Mouse (Mus musculus) ES-E14 (cell line): ENCODE results near the gene Prkar1a. TPM values are rescaled to one million over a fixed set of nuclear protein-coding genes. Genes with fewer than 3 reads are reported as not detected.

ENCODE experiments used
- DNase-seq: peaks from one replicate; pipeline ENCODE4 v3.0.0-alpha.2; 2013; ENCODE audit warnings: low read depth, low spot score
- H3K27ac ChIP-seq: 2 replicates; pipeline ENCODE4 v1.5.1; 2012; ENCODE audit warnings: low read depth, mild to moderate bottlenecking, low read length, moderate library complexity, mixed read lengths; ENCODE audit not compliant: poor library complexity, insufficient read depth, severe bottlenecking
- H3K36me3 ChIP-seq: 2 replicates; pipeline ENCODE4 v1.6.1; 2012; ENCODE audit warnings: mild to moderate bottlenecking, low read length, moderate library complexity, mixed read lengths; ENCODE audit not compliant: control insufficient read depth, poor library complexity, insufficient read depth, severe bottlenecking
- H3K4me1 ChIP-seq, 2 experiments: fragments of 150-350 bp in 1 of 2; sonication (generic) in 1 of 2; 2 replicates each; pipeline ENCODE4 v1.6.1; 2012; ENCODE audit warnings: low read length in 2 of 2, mild to moderate bottlenecking in 1 of 2, mixed read lengths in 1 of 2; ENCODE audit not compliant: control insufficient read depth in 2 of 2, insufficient read depth in 2 of 2, poor library complexity in 1 of 2
- H3K4me3 ChIP-seq, 2 experiments: fragments of 150-350 bp in 1 of 2; sonication (generic) in 1 of 2; 2 replicates each; pipeline ENCODE4 v1.5.1; 2012; ENCODE audit warnings: low read length in 2 of 2, low read depth in 1 of 2, mild to moderate bottlenecking in 1 of 2, mixed read lengths in 1 of 2; ENCODE audit not compliant: insufficient read depth in 1 of 2, poor library complexity in 1 of 2, severe bottlenecking in 1 of 2
- H3K9ac ChIP-seq: 2 replicates; pipeline ENCODE4 v1.6.1; 2012; ENCODE audit warnings: low read depth, mild to moderate bottlenecking, low read length, mixed read lengths; ENCODE audit not compliant: poor library complexity, insufficient read depth, severe bottlenecking
- H3K9me3 ChIP-seq: fragments of 150-350 bp; sonication (generic); 2 replicates; pipeline ENCODE4 v1.6.1; 2012; ENCODE audit warnings: low read depth, mild to moderate bottlenecking, low read length; ENCODE audit not compliant: control insufficient read depth, insufficient read depth
- CHD2 ChIP-seq: IDR thresholded peaks from 2 replicates; pipeline ENCODE4 v1.6.1; 2014; ENCODE audit warnings: mild to moderate bottlenecking, low read depth, low read length, inconsistent platforms
- HCFC1 ChIP-seq: IDR thresholded peaks from 2 replicates; pipeline ENCODE4 v1.6.1; 2012; ENCODE audit warnings: low read length, inconsistent platforms, borderline replicate concordance; ENCODE audit not compliant: insufficient read depth
- MAFK ChIP-seq: IDR thresholded peaks from 2 replicates; pipeline ENCODE4 v1.6.1; 2014; ENCODE audit warnings: mild to moderate bottlenecking, low read depth, low read length, inconsistent platforms; ENCODE audit not compliant: insufficient read depth
- ZC3H11A ChIP-seq: IDR thresholded peaks from 2 replicates; pipeline ENCODE4 v1.6.1; 2012; ENCODE audit warnings: low read depth, mild to moderate bottlenecking, inconsistent platforms, low read length, borderline replicate concordance
- ZNF384 ChIP-seq: IDR thresholded peaks from 2 replicates; pipeline ENCODE4 v1.6.1; 2012; ENCODE audit warnings: low read depth, low read length, inconsistent platforms
- in situ Hi-C, 2 experiments: fragments of 600-800 bp; cut with MboI; formaldehyde crosslinking; loops; one replicate each; pipeline ENCODE4 v1.15.1; 2025; ENCODE audit warnings: low sequenced_read_pairs in 2 of 2, inconsistent platforms in 1 of 2; ENCODE audit not compliant: unreplicated experiment in 2 of 2
- total RNA-seq: library from RNA; depleted of rRNA; stranded (reverse); fragments of 300-350 nt; gene quantifications from 2 replicates; pipeline ENCODE4 v1.2.3, GENCODE M21; 2012

Gene Prkar1a
- total RNA-seq, 1 experiment: 46.0 TPM

- in situ Hi-C loops: no loop called here
- H3K27ac ChIP-seq: no peak overlapping the region
- no peak overlapping the region for H3K9ac ChIP-seq
- peaks cover 2 to 4% of the 10 kb centered on the region in 2 experiments; a peak in 2 of 4 replicates for H3K4me1 ChIP-seq
- no peak for DNase-seq
- no peaks in the 10 kb centered on the region for H3K36me3 ChIP-seq
- H3K9me3 ChIP-seq: no peaks in the 10 kb centered on the region
- no peak overlapping the region for H3K4me3 ChIP-seq
- TF ChIP-seq MAFK (no peak), CHD2 (no peak), ZC3H11A (no peak), ZNF384 (no peak), HCFC1 (no peak)
Measured at GRCm38 (mm10) chr11:109675771-109676170, 26.6 kb downstream of the Prkar1a start.

GRCm38 (mm10) chr11:109676621-109677373 lies 27.6 kb downstream of the Prkar1a start:
- no peak for DNase-seq
- Histone ChIP-seq H3K9ac (no peak overlapping the region), H3K9me3 (no peaks in the 10 kb centered on the region), H3K4me1 (0 out of 4 replicates have a peak, but pooled peaks cover 0 to 2% of the 10 kb centered on the region in 2 experiments), H3K27ac (no peak overlapping the region), H3K36me3 (no peaks in the 10 kb centered on the region), H3K4me3 (no peak overlapping the region)
- in situ Hi-C loops: no loop called here
- TF ChIP-seq CHD2: no peak
- TF ChIP-seq ZNF384: no peak
- TF ChIP-seq ZC3H11A: no peak
- TF ChIP-seq MAFK: no peak
- TF ChIP-seq HCFC1: no peak

- Histone ChIP-seq H3K36me3 (no peaks in the 10 kb centered on the region), H3K27ac (no peak overlapping the region), H3K4me3 (no peak overlapping the region), H3K9me3 (no peaks in the 10 kb centered on the region), H3K9ac (no peak overlapping the region), H3K4me1 (0 out of 4 replicates have a peak, but pooled peaks cover 0 to 2% of the 10 kb centered on the region in 2 experiments)
- TF ChIP-seq CHD2: no peak
- TF ChIP-seq ZNF384: no peak
- TF ChIP-seq ZC3H11A: no peak
- no peak for TF ChIP-seq MAFK
- no peak for TF ChIP-seq HCFC1
- in situ Hi-C loops: no loop called here
- DNase-seq: no peak
Measured at GRCm38 (mm10) chr11:109678291-109678690, 29.1 kb downstream of the Prkar1a start.

GRCm38 (mm10) chr11:109680934-109681333 lies 31.7 kb downstream of the Prkar1a start:
- in situ Hi-C loops: no loop called here
- Histone ChIP-seq H3K4me1 (0 out of 4 replicates have a peak, but pooled peaks cover 0 to 2% of the 10 kb centered on the region in 2 experiments), H3K4me3 (no peak overlapping the region), H3K9ac (no peak overlapping the region), H3K27ac (no peak overlapping the region), H3K36me3 (no peaks in the 10 kb centered on the region), H3K9me3 (no peaks in the 10 kb centered on the region)
- TF ChIP-seq MAFK (no peak), ZNF384 (no peak), CHD2 (no peak), ZC3H11A (no peak), HCFC1 (no peak)
- no peak for DNase-seq

GRCm38 (mm10) chr11:109681556-109681955 lies 32.4 kb downstream of the Prkar1a start:
- Histone ChIP-seq H3K27ac (no peak overlapping the region), H3K4me3 (no peak overlapping the region), H3K36me3 (no peaks in the 10 kb centered on the region), H3K9ac (no peak overlapping the region), H3K4me1 (0 out of 4 replicates have a peak, but pooled peaks cover 0 to 2% of the 10 kb centered on the region in 2 experiments), H3K9me3 (no peaks in the 10 kb centered on the region)
- TF ChIP-seq MAFK (no peak), CHD2 (no peak), HCFC1 (no peak), ZC3H11A (no peak), ZNF384 (no peak)
- no peak for DNase-seq
- in situ Hi-C loops: no loop called here
